Mouse (Mus musculus): ENCODE data around the gene Ntn1.

DNA sequence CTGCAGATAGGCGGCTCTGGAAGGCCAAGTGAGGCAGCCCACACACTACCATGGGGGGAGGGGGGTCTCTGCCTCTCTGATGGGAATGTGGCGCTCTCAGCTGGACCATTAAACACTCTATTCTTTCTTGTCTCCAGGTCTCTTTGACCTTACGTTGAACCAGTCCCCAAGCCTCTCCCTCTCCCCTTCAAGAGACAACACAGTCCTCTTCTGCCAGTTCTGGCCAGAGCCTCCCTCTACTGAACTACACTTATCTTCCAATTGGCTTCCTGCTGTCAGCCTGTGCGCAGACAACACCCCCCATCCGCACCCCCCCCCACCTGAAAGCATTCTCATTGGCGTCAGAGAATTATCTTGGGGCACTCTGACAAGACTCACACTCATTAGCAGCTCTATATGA lies 48.4 kb downstream of the Ntn1 start:
- no peak for TF ChIP-seq POLR2A (IDR thresholded peaks at IDR 0.05; ENCODE audit: low read depth, low read length)
- no peak for TF ChIP-seq CTCF (IDR thresholded peaks at IDR 0.05; ENCODE audit: extremely low read depth, insufficient read length, insufficient replicate concordance, low read depth, low read length)

Measured in small intestine, adult 2 months (tissue).